Mouse (Mus musculus) Patski (cell line): Measurements from ENCODE around the gene Adgrd1. TPM values are rescaled to one million over a fixed set of nuclear protein-coding genes. Genes with fewer than 3 reads are reported as not detected.

Experiments
- ATAC-seq: fragments of 100-300 bp; one replicate; pipeline ENCODE4 v1.8.0; 2021
- CTCF ChIA-PET: fragments of 350-600 bp; sonication (Branson Sonifier 250); formaldehyde crosslinking; loops from one replicate; lab custom pipeline; 2022; ENCODE audit warnings: inconsistent platforms; lab: Charles Lee
- POLR2A ChIA-PET: fragments of 350-600 bp; sonication (Branson Sonifier 250); formaldehyde crosslinking; loops from one replicate; lab custom pipeline; 2022; ENCODE audit warnings: antibody characterized with exemption, inconsistent platforms; lab: Charles Lee
- DNase-seq: peaks from one replicate; pipeline ENCODE4 v3.0.0-alpha.2; 2011; ENCODE audit warnings: low read depth, low spot score
- H3K27me3 ChIP-seq: fragments of 371-371 bp; one replicate; pipeline ENCODE4 v1.5.1; 2021
- CTCF ChIP-seq: fragments of 100-300 bp; IDR thresholded peaks from one replicate; pipeline ENCODE4 v1.5.1; 2021
- in situ Hi-C: fragments of 300-500 bp; cut with MboI; formaldehyde crosslinking; loops from 3 replicates; pipeline ENCODE4 v1.11.1; 2018; ENCODE audit warnings: low pct_unique_long_range_greater_than_20kb, mixed read lengths
- polyA plus RNA-seq: library from polyadenylated mRNA; unstranded; gene quantifications from one replicate; pipeline ENCODE4 v1.2.3, GENCODE M21; 2021

The Adgrd1 gene
- polyA plus RNA-seq, 1 experiment from 2014 or later = 0.01 TPM

GRCm38 (mm10) chr5:129249080-129249479 lies 152.5 kb downstream of the Adgrd1 start:
- no peak for TF ChIP-seq CTCF
- H3K27me3 ChIP-seq = peaks cover 5% of the 10 kb centered on the region
- in situ Hi-C loops = no loop called here
- CTCF ChIA-PET = no interaction called here
- no peak for DNase-seq
- POLR2A ChIA-PET = no interaction called here
- no peak for ATAC-seq

Other genes starting within 250 kb of the Adgrd1 start
- gene Rimbp2, start 143.3 kb upstream of the Adgrd1 start, polyA plus RNA-seq = not detected
- gene Stx2, start 88.2 kb upstream of the Adgrd1 start, polyA plus RNA-seq = 62.1 TPM
- 609 TPM for gene Ran, start 76.7 kb upstream of the Adgrd1 start, polyA plus RNA-seq